Mouse (Mus musculus) liver, postnatal 0 days (tissue): ENCODE measurements around the gene Gm17428.

Source experiments
- CTCF ChIP-seq: sonication (generic); IDR thresholded peaks from 2 replicates; pipeline ENCODE4 v1.5.1; 2016; ENCODE audit warnings: antibody characterized with exemption, low read depth
- EP300 ChIP-seq: IDR thresholded peaks from 2 replicates; pipeline ENCODE4 v1.6.1; 2016; ENCODE audit warnings: antibody characterized with exemption, low read depth, mild to moderate bottlenecking

GRCm38 (mm10) chr14:55008417-55008816 lies 31.7 kb downstream of the Gm17428 start:
- no peak for TF ChIP-seq EP300
- no peak for TF ChIP-seq CTCF
